Mouse (Mus musculus): ENCODE data around the gene Skap2. TPM values are rescaled to one million over a fixed set of nuclear protein-coding genes. Genes with fewer than 3 reads are reported as not detected.

The Skap2 gene
- polyA plus RNA-seq, 1 experiment, result 55.2 TPM

DNA sequence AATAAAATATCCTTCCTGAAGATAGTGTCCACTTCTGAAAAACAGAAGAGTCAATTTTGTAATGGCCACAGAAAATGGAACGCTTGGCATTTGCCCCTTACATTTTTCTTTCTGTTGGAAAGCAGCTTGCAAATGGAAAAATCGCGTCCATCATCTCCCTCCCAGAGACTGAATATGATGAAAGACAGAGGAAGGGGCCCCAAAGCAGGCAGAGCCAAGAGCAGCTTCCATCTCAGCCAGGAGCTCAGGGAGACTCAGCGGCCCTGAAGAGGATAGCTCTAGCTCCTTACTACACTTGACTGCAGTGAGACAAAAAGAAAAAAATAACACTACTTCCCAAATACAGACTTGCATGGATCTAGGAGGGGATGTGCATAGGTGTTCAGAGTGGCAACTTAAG is 122.5 kb downstream of the Skap2 start:
- no peak overlapping the region for H3K27ac ChIP-seq (replicated peaks; ENCODE audit: low read depth, low read length)
- no peak overlapping the region for H3K4me3 ChIP-seq (ENCODE audit: insufficient read depth, low read depth, low read length)
- H3K4me1 ChIP-seq (ENCODE audit: control insufficient read depth, insufficient read depth, insufficient read length, low read length), result peaks cover 10% of the 10 kb centered on the region; the same call in 1 of the 2 replicates

DNA sequence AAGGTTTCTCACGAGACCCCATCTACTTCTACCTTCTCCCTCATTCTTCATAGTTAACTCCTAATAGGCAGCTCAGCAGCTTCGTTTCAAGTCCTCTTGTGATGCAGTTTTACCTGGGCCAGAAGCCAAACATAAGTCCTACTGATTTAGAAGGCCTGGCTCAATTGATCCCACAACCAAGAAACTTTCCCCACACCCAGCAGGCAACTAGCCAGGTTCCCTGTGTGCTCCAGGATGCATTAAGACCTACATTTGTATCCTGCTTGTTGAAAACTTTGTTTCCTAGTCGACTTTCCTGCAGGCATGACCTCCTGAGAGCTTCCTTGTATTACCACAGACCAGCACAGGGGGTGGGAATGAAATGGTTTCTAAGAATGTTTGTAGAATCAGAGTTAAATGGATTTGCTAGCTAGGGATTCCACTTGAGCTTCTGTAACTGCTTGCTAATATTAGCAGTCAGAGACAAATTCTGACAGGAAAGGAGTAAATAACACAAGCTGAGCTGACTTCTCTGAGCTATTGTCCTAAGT is 125.4 kb downstream of the Skap2 start:
- H3K4me3 ChIP-seq (ENCODE audit: insufficient read depth, low read depth, low read length), result no peak overlapping the region

DNA sequence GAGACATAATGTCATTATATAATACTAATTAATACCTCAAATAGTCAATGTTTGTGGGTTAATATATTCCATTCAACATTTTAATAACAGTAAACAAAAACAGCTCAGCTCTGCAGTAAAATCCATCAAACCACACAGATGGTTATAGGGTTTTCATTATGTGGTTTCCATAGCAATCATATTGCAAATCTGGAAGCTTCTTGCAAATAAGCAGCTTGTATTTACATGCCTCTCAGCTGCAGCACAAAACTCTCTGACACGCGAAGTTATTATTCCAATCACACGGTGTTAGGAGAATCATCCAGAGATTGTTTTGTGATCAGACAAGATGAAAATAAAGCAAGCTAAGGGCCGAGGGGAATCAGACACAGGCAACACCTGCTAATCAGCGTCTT is 129.5 kb downstream of the Skap2 start:
- no peak overlapping the region for H3K27ac ChIP-seq (replicated peaks; ENCODE audit: low read depth, low read length)

More for the DNA sequence above, 125.4 kb downstream of the Skap2 start:
- 0 out of 2 replicates have a peak overlapping the region, but pooled peaks have one; percentile 60 for H3K27ac ChIP-seq (replicated peaks; ENCODE audit: low read depth, low read length)
- H3K4me1 ChIP-seq (ENCODE audit: control insufficient read depth, insufficient read depth, insufficient read length, low read length), result peaks cover 12% of the 10 kb centered on the region; the same call in 1 of the 2 replicates

DNA sequence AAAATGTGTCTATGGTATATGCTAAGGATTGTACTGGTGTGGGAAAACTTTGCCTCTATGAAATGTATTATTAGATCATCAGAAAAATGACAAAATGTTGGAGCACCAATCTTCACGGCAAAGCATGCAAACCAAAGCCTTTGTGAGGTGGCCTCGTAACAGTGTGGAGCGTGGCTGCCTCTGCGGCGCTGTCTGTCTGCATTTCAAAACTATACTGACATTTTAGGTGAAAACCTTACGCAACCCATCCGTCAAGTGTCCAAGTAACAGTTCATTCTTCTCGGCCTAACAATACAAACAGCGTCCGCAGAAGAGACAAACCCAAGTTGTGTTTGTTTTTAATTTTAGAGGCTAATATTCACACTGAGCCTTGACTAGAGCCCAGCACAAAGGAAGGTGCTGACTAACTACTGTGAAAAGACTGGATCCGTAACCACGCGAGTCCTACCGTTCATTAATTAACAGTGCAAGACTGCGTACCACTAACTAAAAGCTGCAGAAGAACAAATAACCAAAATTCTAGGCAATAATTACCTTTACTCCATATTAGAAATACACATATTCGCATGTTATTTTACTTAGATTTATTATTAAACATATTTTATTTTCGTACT is 130.0 kb downstream of the Skap2 start:
- Histone ChIP-seq H3K4me1 (ENCODE audit: control insufficient read depth, insufficient read depth, insufficient read length, low read length) (peaks cover 29% of the 10 kb centered on the region), H3K27ac (replicated peaks; ENCODE audit: low read depth, low read length) (no peak overlapping the region), H3K4me3 (ENCODE audit: insufficient read depth, low read depth, low read length) (no peak overlapping the region)

More for the DNA sequence above, 129.5 kb downstream of the Skap2 start:
- no peak overlapping the region for H3K4me3 ChIP-seq (ENCODE audit: insufficient read depth, low read depth, low read length)
- peaks cover 30% of the 10 kb centered on the region for H3K4me1 ChIP-seq (ENCODE audit: control insufficient read depth, insufficient read depth, insufficient read length, low read length)

DNA sequence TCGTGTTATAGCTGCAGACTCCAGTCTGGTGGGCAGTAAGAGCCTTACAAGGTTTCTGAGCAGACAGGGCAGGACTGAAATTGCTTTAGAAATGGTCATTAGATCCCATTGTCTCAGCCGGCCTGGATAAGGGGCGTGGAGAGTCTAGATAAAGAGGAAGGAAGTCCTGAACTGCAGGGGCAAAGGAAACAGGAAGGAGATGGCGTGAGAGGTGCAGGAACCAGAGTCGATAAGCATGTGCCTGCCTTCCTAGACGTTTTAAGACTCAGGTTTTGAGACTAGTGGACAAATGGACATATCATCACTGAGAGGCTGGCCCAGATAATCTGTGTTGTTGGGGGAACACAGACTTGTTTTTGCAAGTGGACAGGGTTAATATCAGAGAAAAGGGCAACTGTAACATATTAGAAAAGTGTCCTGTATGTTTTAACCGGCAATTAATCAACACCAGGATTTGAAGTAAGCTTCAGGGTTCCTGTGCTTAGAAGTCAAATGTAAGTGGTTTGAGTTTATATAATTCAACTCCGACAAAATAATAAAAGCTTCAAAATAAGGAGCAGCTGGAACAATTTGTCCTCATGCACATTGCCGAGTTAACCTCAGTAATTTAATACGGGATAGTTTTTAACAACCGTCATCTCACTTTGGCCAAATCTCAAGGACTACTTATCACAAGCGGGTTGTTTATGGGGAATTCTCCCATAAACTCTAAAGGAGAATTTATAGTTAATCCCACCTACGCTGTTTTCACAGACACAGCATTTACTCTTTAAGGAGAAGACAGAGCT is 131.0 kb downstream of the Skap2 start:
- H3K4me1 ChIP-seq (ENCODE audit: control insufficient read depth, insufficient read depth, insufficient read length, low read length), result peaks cover 28% of the 10 kb centered on the region
- H3K4me3 ChIP-seq (ENCODE audit: insufficient read depth, low read depth, low read length), result no peak overlapping the region
- H3K27ac ChIP-seq (replicated peaks; ENCODE audit: low read depth, low read length), result peak overlapping the region; percentile 61

DNA sequence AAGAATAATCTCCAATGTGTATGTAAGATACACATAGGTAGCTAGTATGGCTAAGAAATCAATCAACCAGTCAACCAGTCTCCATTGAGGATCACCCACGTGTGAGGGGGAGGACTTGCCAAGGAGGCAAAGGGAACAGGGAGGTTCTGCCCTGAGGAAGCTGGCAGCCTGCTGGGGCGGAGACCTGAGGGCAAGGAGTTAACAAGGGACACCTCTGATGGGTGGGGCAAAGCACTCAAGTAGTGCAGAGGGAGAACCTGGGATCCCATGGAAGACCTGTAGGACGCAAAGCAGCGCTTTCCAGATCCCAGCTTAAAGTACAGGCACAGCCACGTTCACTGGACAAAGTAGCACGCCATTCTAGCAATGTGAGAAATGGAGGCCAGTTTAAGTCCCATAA is 131.6 kb downstream of the Skap2 start:
- Histone ChIP-seq H3K27ac (replicated peaks; ENCODE audit: low read depth, low read length) (peak overlapping the region; percentile 61), H3K4me3 (ENCODE audit: insufficient read depth, low read depth, low read length) (no peak overlapping the region)

DNA sequence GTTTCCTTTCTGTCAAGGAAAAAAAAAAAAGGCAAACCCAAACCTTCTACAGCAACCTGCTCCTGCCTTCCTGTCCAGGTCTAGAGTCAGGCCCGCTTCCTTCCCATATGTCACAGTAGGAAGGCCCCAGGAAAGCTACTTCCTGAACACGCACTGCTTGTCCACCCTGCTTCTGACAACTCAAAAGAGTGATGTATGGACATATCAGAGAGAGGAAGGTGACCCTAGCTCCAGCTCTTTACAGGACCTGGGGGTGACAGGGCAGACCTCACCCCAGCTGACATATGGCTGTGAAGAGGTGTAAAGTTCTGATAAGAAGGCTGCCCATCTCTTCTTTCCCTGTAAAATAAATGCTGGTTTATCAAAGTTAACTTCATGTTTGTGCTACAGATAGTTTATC is 133.8 kb downstream of the Skap2 start:
- Histone ChIP-seq H3K4me3 (ENCODE audit: insufficient read depth, low read depth, low read length) (no peak overlapping the region), H3K4me1 (ENCODE audit: control insufficient read depth, insufficient read depth, insufficient read length, low read length) (peaks cover 30% of the 10 kb centered on the region), H3K27ac (replicated peaks; ENCODE audit: low read depth, low read length) (peak overlapping the region; percentile 55)

More for the DNA sequence above, 131.6 kb downstream of the Skap2 start:
- H3K4me1 ChIP-seq (ENCODE audit: control insufficient read depth, insufficient read depth, insufficient read length, low read length), result peaks cover 30% of the 10 kb centered on the region

DNA sequence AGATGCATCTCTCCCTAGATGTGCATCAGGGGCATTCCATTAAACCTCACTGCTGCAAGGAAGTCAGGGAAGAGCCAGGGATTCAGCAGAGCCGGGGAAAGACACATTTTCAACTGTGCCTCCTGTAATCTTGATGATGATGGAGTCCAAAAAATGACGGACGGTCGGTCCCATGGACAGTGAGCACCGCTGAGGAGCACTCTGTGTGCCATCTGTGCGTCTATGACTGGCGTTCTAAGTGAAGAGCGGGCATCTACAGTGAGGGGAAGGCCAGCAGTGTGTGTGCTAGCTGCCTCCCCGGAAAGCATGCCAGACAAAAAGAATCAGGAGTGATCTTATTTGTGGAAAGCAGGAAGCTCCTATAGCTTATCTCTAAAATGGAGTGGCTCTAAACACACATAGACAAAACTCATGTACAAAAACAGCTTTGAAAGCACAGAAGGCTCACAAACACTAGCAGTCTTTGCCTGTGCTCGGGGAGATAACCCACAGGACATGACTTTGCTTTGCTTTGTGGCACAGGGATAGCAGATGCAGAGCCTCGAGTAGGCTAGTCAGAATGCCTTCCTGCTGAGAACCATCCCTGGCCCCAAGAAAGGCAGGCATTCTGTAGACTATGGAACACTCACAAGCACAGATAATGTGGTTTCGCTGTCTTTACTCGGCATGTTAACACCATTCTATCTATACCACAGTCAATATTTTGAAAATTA is 135.4 kb downstream of the Skap2 start:
- Histone ChIP-seq H3K4me3 (ENCODE audit: insufficient read depth, low read depth, low read length) (no peak overlapping the region), H3K4me1 (ENCODE audit: control insufficient read depth, insufficient read depth, insufficient read length, low read length) (peaks cover 28% of the 10 kb centered on the region), H3K27ac (replicated peaks; ENCODE audit: low read depth, low read length) (peak overlapping the region; percentile 59)

DNA sequence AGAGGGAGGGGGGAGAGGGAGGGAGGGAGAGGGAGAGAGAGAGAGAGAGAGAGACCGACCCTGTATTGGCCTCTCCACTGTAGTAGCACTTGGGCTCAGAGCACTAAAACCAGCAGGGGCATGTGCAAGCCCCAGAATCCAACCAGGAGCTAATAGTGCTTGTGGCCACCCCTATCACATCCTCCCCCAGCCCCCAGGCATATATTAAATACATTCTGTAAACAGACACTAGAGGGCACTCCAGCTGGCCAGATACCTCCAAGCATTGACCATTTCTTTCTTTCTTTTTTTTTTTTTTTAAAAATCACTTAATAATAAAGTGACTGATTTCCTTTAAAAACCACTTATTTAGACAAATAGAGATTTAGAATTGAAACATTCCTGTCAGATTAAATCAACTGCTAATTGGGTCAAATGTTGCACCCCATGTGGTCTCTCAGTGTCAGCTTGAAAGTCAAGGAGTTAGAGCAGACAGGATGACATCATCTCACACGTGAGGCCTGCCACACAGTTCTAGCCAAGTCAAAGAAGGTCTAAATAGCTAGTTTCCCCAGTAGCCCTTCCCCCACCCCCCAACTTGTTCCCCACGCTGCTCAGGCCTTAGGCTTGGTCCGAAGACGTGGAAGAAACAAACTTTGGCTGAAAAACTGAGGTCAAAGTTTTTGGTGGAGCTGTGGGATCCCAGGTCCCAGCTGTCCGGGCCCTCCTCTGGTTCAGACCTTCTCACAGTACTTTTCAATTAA is 136.3 kb downstream of the Skap2 start:
- no peak overlapping the region for H3K4me3 ChIP-seq (ENCODE audit: insufficient read depth, low read depth, low read length)
- H3K27ac ChIP-seq (replicated peaks; ENCODE audit: low read depth, low read length), result peak overlapping the region; percentile 59
- H3K4me1 ChIP-seq (ENCODE audit: control insufficient read depth, insufficient read depth, insufficient read length, low read length), result peaks cover 26% of the 10 kb centered on the region

DNA sequence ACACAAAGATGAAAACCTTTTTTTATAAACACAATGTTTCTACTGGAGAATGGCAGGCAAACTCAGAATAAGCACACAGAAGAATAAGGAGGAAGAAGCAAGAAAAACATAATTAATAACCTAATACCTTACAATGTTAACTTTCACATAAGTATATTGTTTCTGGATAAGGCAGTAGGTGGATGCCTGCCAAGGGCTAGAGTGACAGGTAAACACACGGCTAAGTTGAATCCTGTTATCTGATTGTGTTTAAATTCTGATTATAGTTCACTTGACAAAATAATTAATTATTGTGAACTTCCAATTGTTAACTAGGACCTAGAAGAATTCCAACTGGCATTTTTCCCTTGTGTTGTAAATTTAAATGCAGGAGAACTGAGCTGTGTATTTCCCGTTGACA is 138.3 kb downstream of the Skap2 start:
- no peak overlapping the region for H3K27ac ChIP-seq (replicated peaks; ENCODE audit: low read depth, low read length)
- H3K4me1 ChIP-seq (ENCODE audit: control insufficient read depth, insufficient read depth, insufficient read length, low read length), result peaks cover 15% of the 10 kb centered on the region
- H3K4me3 ChIP-seq (ENCODE audit: insufficient read depth, low read depth, low read length), result no peak overlapping the region

DNA sequence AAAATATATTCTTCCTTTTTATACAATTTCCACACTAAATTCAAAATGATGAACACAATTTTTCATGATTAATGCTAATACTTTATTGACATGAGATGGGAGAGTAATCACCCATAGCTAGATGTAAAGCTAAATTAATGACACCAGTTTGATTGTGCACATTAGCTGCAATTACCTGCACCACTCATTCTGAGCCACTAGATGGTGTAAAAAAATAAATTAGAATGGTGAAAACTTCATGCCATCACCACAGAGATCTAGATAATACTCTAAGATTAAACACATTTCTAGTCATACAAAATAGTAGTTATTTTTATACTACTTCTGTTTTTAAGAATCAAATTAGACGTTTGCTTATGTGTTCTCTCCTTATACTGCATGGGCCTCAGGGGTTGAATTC is 141.2 kb downstream of the Skap2 start:
- Histone ChIP-seq H3K4me1 (ENCODE audit: control insufficient read depth, insufficient read depth, insufficient read length, low read length) (no peaks in the 10 kb centered on the region), H3K4me3 (ENCODE audit: insufficient read depth, low read depth, low read length) (no peak overlapping the region), H3K27ac (replicated peaks; ENCODE audit: low read depth, low read length) (no peak overlapping the region)

DNA sequence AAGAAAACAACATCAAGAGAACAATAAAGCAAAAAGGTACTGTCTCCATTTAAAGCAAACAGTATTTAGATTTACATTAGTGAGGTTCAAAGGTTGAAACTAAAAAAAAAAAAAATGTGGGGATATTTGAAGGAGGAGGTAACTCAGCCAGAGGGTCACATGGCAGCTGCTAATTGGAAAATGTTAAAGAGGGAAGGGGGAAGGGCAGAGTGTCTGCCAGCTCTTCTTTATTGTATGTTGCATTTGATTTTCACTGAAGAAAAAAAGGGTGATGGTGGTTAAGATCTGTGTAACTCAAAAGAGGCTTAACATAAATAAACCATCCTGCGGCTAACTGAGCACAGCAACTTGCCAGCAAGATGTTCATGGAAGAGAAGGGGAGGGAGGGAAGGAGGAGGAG is 142.1 kb downstream of the Skap2 start:
- Histone ChIP-seq H3K27ac (replicated peaks; ENCODE audit: low read depth, low read length) (no peak overlapping the region), H3K4me3 (ENCODE audit: insufficient read depth, low read depth, low read length) (no peak overlapping the region), H3K4me1 (ENCODE audit: control insufficient read depth, insufficient read depth, insufficient read length, low read length) (no peaks in the 10 kb centered on the region)

DNA sequence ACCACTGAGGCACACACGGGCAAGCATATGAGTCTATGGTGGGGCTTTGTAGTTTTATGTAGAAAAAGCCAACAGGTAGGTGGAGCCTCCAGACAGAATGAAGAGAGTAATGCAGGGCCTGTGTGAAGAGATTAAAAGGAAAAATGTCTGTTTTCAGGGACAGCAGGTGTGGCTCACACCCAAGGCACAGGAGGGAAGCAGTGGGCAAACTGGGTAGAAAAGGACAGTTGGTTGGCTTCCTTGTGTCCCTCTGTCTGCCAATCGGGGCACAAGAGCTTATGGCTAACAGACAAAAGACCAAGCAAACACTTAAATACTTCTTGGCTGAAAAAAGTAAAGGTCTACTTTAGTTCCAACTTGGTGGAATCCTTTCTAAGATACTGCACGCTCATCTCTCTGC is 145.8 kb downstream of the Skap2 start:
- no peaks in the 10 kb centered on the region for H3K4me1 ChIP-seq (ENCODE audit: control insufficient read depth, insufficient read depth, insufficient read length, low read length)
- no peak overlapping the region for H3K4me3 ChIP-seq (ENCODE audit: insufficient read depth, low read depth, low read length)
- H3K27ac ChIP-seq (replicated peaks; ENCODE audit: low read depth, low read length), result no peak overlapping the region

DNA sequence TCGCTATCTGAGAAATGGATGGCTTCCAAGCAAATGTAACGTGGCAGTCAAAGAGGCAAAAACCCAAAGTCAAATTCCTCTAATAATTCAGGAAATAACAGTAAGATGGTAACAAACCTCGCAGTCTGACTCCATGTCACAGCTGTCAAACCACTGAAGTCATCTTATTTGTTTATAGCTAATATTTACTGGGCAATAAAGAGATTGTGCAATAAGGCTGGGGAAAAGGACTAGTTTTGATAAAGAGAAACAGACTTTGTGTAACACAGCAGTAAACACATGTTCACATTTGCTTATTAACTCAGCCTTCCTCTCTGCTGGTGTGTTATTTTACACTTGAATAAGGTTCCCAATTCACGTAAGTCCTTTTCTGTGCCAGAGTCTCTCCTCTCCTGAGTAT is 148.8 kb downstream of the Skap2 start:
- Histone ChIP-seq H3K27ac (replicated peaks; ENCODE audit: low read depth, low read length) (no peak overlapping the region), H3K4me1 (ENCODE audit: control insufficient read depth, insufficient read depth, insufficient read length, low read length) (no peaks in the 10 kb centered on the region), H3K4me3 (ENCODE audit: insufficient read depth, low read depth, low read length) (no peak overlapping the region)

DNA sequence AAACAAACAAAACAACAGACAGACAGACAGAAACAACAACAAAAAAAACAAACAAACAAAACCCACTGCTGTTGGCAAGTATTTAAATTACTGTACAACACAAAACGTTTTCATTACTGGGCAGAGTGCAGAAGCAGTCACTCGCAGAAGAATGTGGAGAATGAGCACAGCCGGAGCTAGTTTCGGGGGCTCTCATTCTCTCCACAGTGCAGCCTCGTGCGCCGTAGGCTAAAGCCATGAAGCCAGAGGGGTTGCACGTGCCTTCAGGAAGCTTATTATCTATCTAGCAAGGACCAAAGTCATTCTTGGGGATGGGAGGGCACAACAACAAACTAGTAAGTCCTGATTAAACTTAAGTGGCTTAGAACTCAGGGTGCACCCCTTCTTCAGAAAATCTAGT is 152.0 kb downstream of the Skap2 start:
- Histone ChIP-seq H3K27ac (replicated peaks; ENCODE audit: low read depth, low read length) (no peak overlapping the region), H3K4me3 (ENCODE audit: insufficient read depth, low read depth, low read length) (no peak overlapping the region), H3K4me1 (ENCODE audit: control insufficient read depth, insufficient read depth, insufficient read length, low read length) (no peaks in the 10 kb centered on the region)
